Comparison of ENCODE assay signal across 8 mouse cellular contexts in genomic region chr8:95888285-95889136, GRCm38 (mm10). TPM values are rescaled to one million over a fixed set of nuclear protein-coding genes. Genes with fewer than 3 reads are reported as not detected.
DNase-seq lines count a peak whose midpoint lies in the region; ATAC-seq lines count a peak whose summit lies in the region.

Got2 (minus strand) TSS chr8:95888547.

- H3K9ac ChIP-seq in hindbrain, embryonic 16.5 days (ENCODE audit: low read depth, low read length) = peak within 1 kb of the TSS; percentile 88

- H3K27ac ChIP-seq in hindbrain, embryonic 16.5 days (ENCODE audit: low read depth, low read length) = peak within 1 kb of the TSS; percentile 85
- H3K27ac ChIP-seq in macrophage = peak within 1 kb of the TSS; percentile 43; the same call in 1 of the 2 replicates

- DNase-seq in T-cell, adult 2 months (ENCODE audit: low spot score) = peak; percentile 90
- peak; percentile 94 to 95 for DNase-seq in cerebellum, postnatal 36 days
- DNase-seq in gastrocnemius, adult 18-20 months (ENCODE audit: low spot score) = peak; percentile 92
- DNase-seq in left cerebral cortex, adult 18-20 months (ENCODE audit: low spot score in 2 of 2) = peak; percentile 90 to 92
- DNase-seq in right cerebral cortex, adult 18-20 months = peak; percentile 90
- peak; percentile 63 for DNase-seq in urinary bladder, postnatal 10 days (ENCODE audit: low spot score)

- ATAC-seq in hindbrain, embryonic 16.5 days = peak; percentile 89

- no peaks in the 10 kb centered on the region for H3K36me3 ChIP-seq in hindbrain, embryonic 16.5 days (ENCODE audit: control insufficient read depth, insufficient read depth, low read length)
- H3K36me3 ChIP-seq in macrophage (ENCODE audit: inconsistent target) = no peaks in the 10 kb centered on the region

- 8% methylated on average over 31 of the region's 31 CpGs for WGBS in hindbrain, embryonic 16.5 days
- 8% methylated on average over 31 of the region's 31 CpGs for WGBS in macrophage (ENCODE audit: missing documents)

- H3K4me2 ChIP-seq in hindbrain, embryonic 16.5 days (ENCODE audit: low read length) = peak within 1 kb of the TSS; percentile 75

- H3K27me3 ChIP-seq in hindbrain, embryonic 16.5 days (replicated peaks; ENCODE audit: control insufficient read depth, insufficient read depth, low read length) = no peaks in the 10 kb centered on the region

- H3K9me3 ChIP-seq in hindbrain, embryonic 16.5 days (ENCODE audit: control insufficient read depth, low read length) = no peaks in the 10 kb centered on the region

- peak within 1 kb of the TSS; percentile 94 for H3K4me3 ChIP-seq in hindbrain, embryonic 16.5 days (ENCODE audit: low read length)
- H3K4me3 ChIP-seq in macrophage (ENCODE audit: inconsistent target) = peak within 1 kb of the TSS; percentile 74

- peaks cover 43% of the 10 kb centered on the region for H3K79me2 ChIP-seq in macrophage (ENCODE audit: inconsistent target)

- H3K4me1 ChIP-seq in hindbrain, embryonic 16.5 days (ENCODE audit: control insufficient read depth, insufficient read depth, low read depth, low read length) = peaks cover 17% of the 10 kb centered on the region

RNA-seq across cellular contexts. Expression of gene Got2, which starts in this region (rescaled TPM):
- total RNA-seq in gastrocnemius, adult 18-20 months (2021) = 100 to 1,000 TPM; 390 to 437 TPM
- polyA plus RNA-seq in hindbrain, embryonic 16.5 days (2015; fragmentation: Nextera tagmentation; extraction: Ambion mirVana) = 243 and 252 TPM in 2 replicates
- total RNA-seq in left cerebral cortex, adult 18-20 months (2021) = 100 to 1,000 TPM; 231 to 248 TPM
- 10 to 100 TPM in 13 of 26 experiments, 1 to 10 TPM in 13; 2.5 to 36.6 (median 10.1) TPM for total RNA-seq in macrophage (2018; cell fraction: chromatin; rRNA removed)
- 10 to 100 TPM; 33.5 to 55.7 (median 44.6) TPM for total RNA-seq in macrophage (2018; cell fraction: cytosol; rRNA removed)
- total RNA-seq in macrophage (2018; cell fraction: nucleus; rRNA removed) = 10 to 100 TPM in 24 of 26 experiments, 1 to 10 TPM in 2; 8.1 to 33.2 (median 18.2) TPM
- polyA plus RNA-seq in macrophage (2018) = 43.6 to 79.3 TPM (median 70.6 TPM) in 3 replicates

Comparison
In these comparisons a context has a peak if more than half of its experiments do, and no peak if none do; other contexts are left out.
1. Peak in every context shown above with its lines: DNase-seq, ATAC-seq, H3K4me3 ChIP-seq and H3K27ac ChIP-seq.